In the genomic region with DNA sequence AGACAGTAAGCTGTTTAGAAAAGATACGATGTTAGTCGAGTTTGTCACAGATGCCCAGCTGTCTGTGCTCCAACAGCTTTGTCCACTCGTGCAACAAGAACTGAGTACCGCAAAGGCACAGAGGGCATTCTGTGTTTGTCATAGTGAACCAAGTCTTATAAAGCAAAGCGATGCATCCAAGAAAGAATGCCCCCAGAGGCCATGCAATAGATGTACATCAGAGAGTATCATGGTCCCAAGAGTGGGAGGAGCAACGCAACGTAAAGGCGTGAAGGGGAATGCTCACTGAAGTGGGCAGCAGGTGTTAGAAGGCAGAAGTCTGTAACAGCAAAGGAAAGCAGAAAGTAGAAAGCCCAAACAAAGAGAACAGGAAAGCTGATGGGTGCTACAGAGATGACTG, we compare ENCODE assay signal across 9 mouse cellular contexts.
DNase-seq lines count a peak whose midpoint lies in the region; ATAC-seq and TF ChIP-seq lines count a peak whose summit lies in the region.
"Had no signal": no experiment of that assay in that cellular context is flagged by ENCODE, and none has a peak within 500 bp of the region (broad histone marks: within the 10 kb centered on the region; RNA-seq: fewer than 3 reads in every experiment).

No protein-coding gene starts in this region.

- H3K9me3 ChIP-seq in liver, postnatal 0 days (ENCODE audit: low read length), result no peaks in the 10 kb centered on the region
- H3K9me3 ChIP-seq in liver, embryonic 12.5 days (replicated peaks), result no peaks in the 10 kb centered on the region
- no peaks in the 10 kb centered on the region for H3K9me3 ChIP-seq in midbrain, embryonic 10.5 days (replicated peaks)

- ATAC-seq in liver, postnatal 0 days, result no peak
- ATAC-seq in liver, embryonic 12.5 days, result no peak
- peak; percentile 82 for ATAC-seq in neutrophil, adult 5-6 weeks (ENCODE audit: extremely low read depth, insufficient number of reproducible peaks, low FRiP score, poor library complexity, severe bottlenecking)

- DNase-seq in embryo, embryonic 11 days, result peak; percentile 47
- no peak for DNase-seq in embryo, embryonic 10.5 days (ENCODE audit: low spot score)
- no peak for DNase-seq in liver, postnatal 0 days
- peak; percentile 54 for DNase-seq in WW6 (ENCODE audit: low read depth, low spot score)
- no peak for DNase-seq in cerebellum, adult 2 months
- DNase-seq in midbrain, embryonic 10.5 days (ENCODE audit: low spot score), result no peak

- peak; percentile 20; the same call in 1 of the 2 replicates for TF ChIP-seq CTCF in liver, postnatal 0 days (IDR thresholded peaks at IDR 0.05; ENCODE audit: low read depth)
- no peak for TF ChIP-seq CTCF in cerebellum, adult 2 months (IDR thresholded peaks at IDR 0.05; ENCODE audit: borderline replicate concordance, insufficient read depth, low read depth, low read length)

- peaks cover 30% of the 10 kb centered on the region for H3K4me1 ChIP-seq in liver, postnatal 0 days (ENCODE audit: insufficient read depth)
- H3K4me1 ChIP-seq in liver, embryonic 12.5 days, result peaks cover 7% of the 10 kb centered on the region
- 0 out of 2 replicates have a peak, but pooled peaks cover 4% of the 10 kb centered on the region for H3K4me1 ChIP-seq in cerebellum, adult 2 months (ENCODE audit: control insufficient read depth, insufficient read depth, low read length)
- H3K4me1 ChIP-seq in midbrain, embryonic 10.5 days, result peaks cover 62% of the 10 kb centered on the region

- no peak overlapping the region for H3K9ac ChIP-seq in liver, postnatal 0 days (replicated peaks)
- no peak overlapping the region for H3K9ac ChIP-seq in liver, embryonic 12.5 days

- TF ChIP-seq POLR2A in cerebellum, adult 2 months (IDR thresholded peaks at IDR 0.05; ENCODE audit: borderline replicate concordance, insufficient read depth, low read length), result no peak

- H3K4me3 ChIP-seq in liver, postnatal 0 days (ENCODE audit: low read depth, low read length), result no peak overlapping the region
- H3K4me3 ChIP-seq in liver, embryonic 12.5 days, result no peak overlapping the region
- no peak overlapping the region for H3K4me3 ChIP-seq in cerebellum, adult 2 months (replicated peaks; ENCODE audit: insufficient read depth, low read depth, low read length)
- H3K4me3 ChIP-seq in midbrain, embryonic 10.5 days, result no peak overlapping the region

- H3K27me3 ChIP-seq in liver, postnatal 0 days (ENCODE audit: insufficient read depth, low read length), result no peaks in the 10 kb centered on the region
- H3K27me3 ChIP-seq in liver, embryonic 12.5 days (replicated peaks), result peaks cover 6% of the 10 kb centered on the region
- H3K27me3 ChIP-seq in cerebellum, adult 2 months (ENCODE audit: control insufficient read depth, insufficient read depth, low read length), result no peaks in the 10 kb centered on the region
- peaks cover 12% of the 10 kb centered on the region for H3K27me3 ChIP-seq in midbrain, embryonic 10.5 days (ENCODE audit: low read depth, poor library complexity, severe bottlenecking)

- WGBS in liver, postnatal 0 days (ENCODE audit: insufficient replicate concordance), result 67% methylated on average over 8 of the region's 8 CpGs
- WGBS in liver, embryonic 12.5 days (ENCODE audit: insufficient replicate concordance), result 66% methylated on average over 8 of the region's 8 CpGs
- 47% methylated on average over 8 of the region's 8 CpGs for WGBS in cerebellum, adult 2 months
- 63% methylated on average over 8 of the region's 8 CpGs for WGBS in midbrain, embryonic 10.5 days

- no peaks in the 10 kb centered on the region for H3K36me3 ChIP-seq in liver, postnatal 0 days (replicated peaks; ENCODE audit: insufficient read depth, low read length)
- no peaks in the 10 kb centered on the region for H3K36me3 ChIP-seq in liver, embryonic 12.5 days
- no peaks in the 10 kb centered on the region for H3K36me3 ChIP-seq in midbrain, embryonic 10.5 days

- TF ChIP-seq EP300 in liver, postnatal 0 days (IDR thresholded peaks at IDR 0.05; ENCODE audit: low read depth), result no peak

- H3K4me2 ChIP-seq in liver, postnatal 0 days (ENCODE audit: low read depth, low read length), result no peak overlapping the region
- H3K4me2 ChIP-seq in liver, embryonic 12.5 days, result no peak overlapping the region

- no peak overlapping the region for H3K27ac ChIP-seq in liver, postnatal 0 days (ENCODE audit: low read depth)
- H3K27ac ChIP-seq in liver, embryonic 12.5 days, result no peak overlapping the region
- no peak overlapping the region for H3K27ac ChIP-seq in cerebellum, adult 2 months (ENCODE audit: insufficient read depth, low read length)
- H3K27ac ChIP-seq in midbrain, embryonic 10.5 days (replicated peaks), result no peak overlapping the region
- H3K27ac ChIP-seq: macrophage had no signal

Comparison
In these comparisons a context has a peak if more than half of its experiments do, and no peak if none do; other contexts are left out.
1. DNase-seq: peak in embryo, embryonic 11 days (single experiment) and WW6 (single experiment); none in embryo, embryonic 10.5 days (single experiment), liver, postnatal 0 days (single experiment), cerebellum, adult 2 months (0 of 2) and midbrain, embryonic 10.5 days (single experiment).